Mouse (Mus musculus) left cerebral cortex, adult 8-10 months (tissue): ENCODE data around the gene Eml1. TPM values are rescaled to one million over a fixed set of nuclear protein-coding genes. Genes with fewer than 3 reads are reported as not detected.

Experiments
- DNase-seq, 2 experiments: peaks; one replicate each; pipeline ENCODE4 v3.0.0; 2022; ENCODE audit warnings: low spot score in 2 of 2
- total RNA-seq, 4 experiments: library from RNA; stranded (reverse); gene quantifications; 2 replicates each; pipeline ENCODE4 v1.2.4; 2022

Gene Eml1
- total RNA-seq: 10 to 100 TPM; 60.1 to 66.2 (median 60.8) TPM

DNA sequence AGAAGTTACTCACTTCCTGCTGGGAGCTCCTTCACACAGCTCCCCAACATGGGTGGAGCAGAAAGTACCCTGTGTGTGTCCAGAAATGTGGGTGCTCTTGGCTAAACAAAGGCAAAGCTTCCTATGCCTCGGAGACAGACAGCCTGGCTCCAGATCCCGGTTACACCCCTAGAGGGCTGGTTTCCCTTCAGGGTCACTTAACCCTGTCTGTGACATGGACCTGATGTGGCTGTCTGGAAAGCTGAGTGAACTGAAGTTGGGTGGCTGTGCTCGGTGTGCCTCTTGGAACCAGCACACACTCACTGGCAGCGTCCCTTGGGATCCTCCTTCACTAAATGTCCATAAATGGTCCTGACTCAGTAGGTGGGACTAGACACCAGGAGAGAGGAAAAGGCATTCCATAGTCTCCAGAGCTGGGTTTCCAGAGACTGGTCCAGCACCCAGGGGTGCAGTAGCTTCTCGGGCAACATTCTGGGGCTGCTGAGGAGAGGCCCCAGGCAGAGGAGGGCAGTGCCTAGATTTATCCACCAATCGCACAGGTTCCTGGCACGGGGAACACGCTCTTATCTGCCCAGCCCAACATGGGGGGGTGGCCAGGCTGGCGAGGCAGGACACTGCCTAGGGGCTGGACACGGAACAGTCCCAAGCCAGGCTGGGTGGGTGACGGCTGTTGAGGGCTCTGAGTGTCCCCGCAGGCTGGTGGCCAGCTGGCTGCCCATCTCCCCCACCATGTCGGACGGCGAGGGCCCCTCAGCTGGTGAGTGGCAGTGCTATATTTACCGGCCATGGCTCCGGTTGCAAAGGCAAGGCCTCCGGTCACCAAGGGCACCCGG lies at the start of gene Eml1:
TSS of gene Eml1 (plus strand) at position 362 of the 833 bp plus-strand sequence.
- DNase-seq: no peak

DNA sequence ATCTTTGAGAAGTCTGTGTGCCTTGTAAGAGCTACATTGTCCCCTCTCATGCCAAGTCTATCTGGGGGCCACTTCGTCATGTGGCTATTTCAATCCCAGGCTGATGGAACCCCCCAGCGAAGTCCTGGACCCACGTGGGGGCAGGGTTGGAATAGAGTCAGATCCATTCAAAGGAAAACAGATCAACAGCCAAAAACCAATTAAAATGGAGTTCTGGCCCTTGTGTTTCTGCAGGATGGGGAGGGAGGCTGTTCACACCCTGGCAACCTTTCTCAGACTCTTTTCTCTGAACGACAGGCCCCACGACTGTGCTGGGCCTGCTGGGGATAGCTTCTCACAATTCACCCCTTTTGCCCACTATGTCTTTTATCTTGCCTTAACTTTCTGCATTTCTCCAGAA lies 44.4 kb upstream of the Eml1 start:
- no peak for DNase-seq

DNA sequence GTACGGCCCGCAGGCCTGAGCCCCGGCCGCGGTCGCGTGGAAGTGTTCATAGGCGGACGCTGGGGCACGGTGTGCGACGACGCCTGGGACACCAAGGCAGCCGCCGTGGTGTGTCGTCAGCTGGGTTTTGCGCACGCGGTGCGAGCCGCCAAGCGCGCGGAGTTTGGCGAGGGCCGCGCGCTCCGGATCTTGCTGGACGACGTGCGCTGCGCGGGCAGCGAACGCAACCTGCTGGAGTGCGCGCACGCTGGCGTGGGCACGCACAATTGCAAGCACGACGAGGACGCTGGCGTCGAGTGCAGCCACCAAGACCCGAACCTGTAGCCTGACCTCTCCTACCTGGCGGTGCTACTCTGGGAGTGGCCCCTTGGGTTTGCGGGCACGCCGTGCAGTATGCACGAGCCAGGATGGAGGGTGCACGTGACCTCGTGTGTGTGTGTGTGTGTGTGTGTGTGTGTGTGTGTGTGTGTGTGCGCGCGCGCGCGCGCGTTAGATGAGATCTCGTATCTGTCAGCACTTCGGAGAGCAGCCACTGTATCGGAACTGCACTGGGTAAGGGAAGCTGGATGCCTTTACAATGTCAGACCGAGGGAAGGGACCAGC lies 42.8 kb upstream of the Eml1 start:
- peak; percentile 73 to 91 for DNase-seq

DNA sequence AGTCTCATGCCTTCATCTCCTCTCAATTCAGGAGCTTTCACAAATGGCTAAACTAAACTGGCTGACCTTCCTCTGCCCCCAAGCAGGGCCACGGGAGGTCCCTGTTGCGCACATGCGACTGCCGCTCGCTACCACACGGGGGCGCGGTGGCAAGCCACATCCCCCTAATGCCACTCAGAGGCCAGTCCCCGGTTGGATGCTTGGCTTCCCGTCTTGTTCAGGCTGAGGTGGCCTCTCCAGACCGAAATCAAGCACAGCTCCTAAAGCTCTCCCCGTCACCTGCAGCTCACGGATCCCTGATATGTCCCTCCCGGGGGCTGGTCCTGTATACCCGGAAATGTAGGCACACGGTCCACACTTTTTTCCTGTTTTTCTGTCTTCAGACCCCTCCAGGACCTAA lies 37.7 kb upstream of the Eml1 start:
- peak; percentile 71 to 75 for DNase-seq

DNA sequence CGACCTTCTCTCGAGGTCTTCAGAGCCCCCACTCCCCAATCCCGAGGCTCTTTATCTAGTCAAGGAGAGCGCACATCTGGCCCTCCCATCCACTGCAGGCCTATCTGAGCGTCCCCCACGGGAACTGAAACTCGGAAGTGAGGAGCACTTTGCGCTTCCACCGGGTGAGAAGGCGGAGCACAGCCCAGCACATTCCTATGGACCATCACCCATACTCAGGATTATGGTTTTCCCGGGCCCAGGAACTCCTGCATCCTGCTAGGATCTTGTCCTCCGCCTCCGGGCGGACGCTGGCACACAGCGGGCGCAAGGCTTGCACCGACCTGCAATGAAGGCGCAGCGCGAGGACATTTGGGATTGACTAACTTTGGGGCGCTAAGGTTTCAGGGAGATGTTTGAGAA lies 37.3 kb upstream of the Eml1 start:
- no peak for DNase-seq

DNA sequence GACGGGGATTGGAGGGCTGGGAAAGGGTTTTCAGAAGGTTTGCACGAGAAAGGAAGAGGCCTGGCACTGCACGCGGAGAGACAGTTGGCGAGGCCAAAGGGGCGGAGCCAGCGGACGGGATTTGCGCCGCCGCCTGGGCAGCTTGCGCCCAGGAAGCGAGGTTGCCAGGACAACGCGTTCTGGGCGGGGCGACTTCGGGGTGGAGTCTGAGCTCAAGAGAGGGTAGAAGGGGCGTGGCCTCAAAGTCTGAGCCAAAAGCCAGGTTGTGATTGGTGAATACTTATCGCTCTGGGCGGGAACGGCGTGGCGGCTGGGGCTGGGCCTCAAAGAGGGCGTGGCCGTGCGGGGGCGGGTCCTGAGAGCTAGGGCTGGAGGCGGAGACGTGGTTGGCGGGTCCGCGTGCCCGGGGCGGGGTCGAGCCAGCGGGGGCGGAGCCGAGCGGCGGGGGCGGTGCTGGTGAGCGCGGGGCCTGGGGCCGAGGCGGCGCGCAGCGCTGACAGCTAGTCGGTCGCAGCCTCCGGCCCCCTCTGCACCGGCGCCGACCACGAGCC lies 36.8 kb upstream of the Eml1 start, which contains the start of gene Cyp46a1:
TSS of gene Cyp46a1 (plus strand) at position 487 of the 551 bp plus-strand sequence.
- DNase-seq: peak; percentile 99 to 100

DNA sequence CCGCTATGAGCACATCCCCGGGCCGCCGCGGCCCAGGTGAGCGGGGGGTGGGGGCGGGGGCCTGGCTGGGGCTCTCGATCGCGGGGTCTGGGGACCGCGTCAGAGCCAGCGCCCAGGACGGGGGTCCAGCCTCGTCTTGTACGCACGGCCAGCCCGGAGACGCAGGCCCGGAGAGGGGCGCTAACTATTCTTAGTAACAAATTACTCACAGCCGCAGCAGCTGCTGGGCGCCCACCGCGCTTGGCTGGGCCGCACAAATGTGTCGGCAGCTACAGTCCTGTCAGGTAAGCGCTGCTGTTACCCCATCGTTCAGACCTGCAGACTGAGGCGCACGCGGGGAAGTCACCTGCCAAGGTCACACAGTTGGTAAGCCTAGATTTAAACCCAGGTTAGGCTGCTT lies 36.2 kb upstream of the Eml1 start:
- peak in 1 of 2 experiments; percentile 50 for DNase-seq

GRCm38 (mm10) chr12:108338572-108339190 lies 32.1 kb upstream of the Eml1 start:
- DNase-seq: no peak

- no peak for DNase-seq
Observed at GRCm38 (mm10) chr12:108348151-108348550, 22.6 kb upstream of the Eml1 start.

GRCm38 (mm10) chr12:108349026-108349425 lies 21.7 kb upstream of the Eml1 start:
- DNase-seq: no peak

DNA sequence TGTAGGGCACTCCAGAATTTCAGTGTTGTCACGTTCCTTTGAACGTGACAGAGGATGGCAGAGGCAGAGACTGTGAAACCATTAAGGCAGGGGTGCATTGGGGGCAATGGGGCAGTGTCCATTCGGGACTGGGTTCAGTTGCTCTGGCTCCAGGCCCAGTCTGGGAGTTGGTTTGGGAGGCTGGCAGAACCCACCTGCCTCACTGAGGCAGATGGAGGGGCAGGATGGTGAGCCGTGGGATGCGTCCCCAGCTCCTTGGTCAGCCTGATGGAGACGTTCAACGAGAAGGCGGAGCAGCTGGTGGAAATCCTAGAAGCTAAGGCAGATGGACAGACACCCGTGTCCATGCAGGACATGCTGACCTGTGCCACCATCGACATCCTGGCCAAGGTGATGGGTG lies 19.8 kb upstream of the Eml1 start:
- DNase-seq: no peak

DNA sequence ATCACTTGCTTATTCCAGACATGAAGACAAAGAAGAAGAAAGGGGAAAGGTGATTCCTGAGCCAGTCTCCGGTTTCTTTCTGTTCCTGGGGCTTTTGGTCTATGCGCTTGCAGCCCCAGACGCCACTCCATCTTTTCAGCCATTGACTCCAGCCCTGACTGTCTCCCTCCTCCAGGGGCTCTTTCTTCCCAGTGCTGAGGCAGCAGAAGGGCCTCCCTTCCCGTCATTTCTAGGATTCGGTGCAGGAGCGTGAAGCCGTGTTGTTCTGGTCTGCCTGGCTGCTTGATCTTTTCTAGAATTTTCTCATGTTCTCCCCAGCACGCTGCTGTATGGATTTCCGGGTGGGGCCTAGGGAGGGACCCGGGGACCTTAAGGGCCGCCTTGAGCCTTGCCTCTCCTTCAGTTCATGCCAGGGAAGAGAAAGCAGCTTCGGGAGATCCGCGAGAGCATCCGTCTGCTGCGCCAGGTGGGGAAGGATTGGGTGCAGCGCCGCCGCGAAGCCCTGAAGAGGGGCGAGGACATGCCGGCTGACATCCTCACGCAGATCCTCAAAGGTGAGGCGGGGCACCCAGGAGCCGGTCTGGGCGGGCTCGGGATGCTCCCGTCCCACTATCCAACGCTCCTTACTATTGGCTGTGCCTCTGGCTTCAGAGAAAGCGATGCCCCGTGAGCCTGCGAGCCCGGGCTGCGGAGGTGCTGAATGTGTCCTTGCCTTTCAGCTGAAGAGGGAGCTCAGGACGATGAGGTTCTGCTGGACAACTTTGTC lies 18.2 kb upstream of the Eml1 start:
- no peak for DNase-seq

DNA sequence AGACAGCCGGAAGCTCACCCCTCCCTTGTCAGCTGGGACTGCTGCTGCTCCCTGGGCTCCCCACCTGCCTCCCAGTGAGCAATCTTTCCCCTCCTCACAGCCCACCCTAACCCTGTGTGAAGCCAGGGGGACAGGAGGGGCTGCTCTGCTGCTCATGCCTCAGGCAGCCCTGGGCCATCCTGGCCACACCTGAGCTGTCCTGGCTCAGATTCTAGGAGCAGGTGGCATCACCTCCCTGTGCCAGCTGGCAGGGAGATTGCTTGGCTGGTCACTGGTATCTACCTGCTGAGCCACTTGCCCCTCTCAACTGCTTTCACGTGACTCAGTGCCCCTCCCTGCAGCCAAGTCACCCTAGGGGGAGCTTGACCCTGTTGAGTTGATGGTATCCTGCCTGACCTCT lies 16.5 kb upstream of the Eml1 start:
- no peak for DNase-seq

GRCm38 (mm10) chr12:108355271-108355670 lies 15.5 kb upstream of the Eml1 start:
- DNase-seq: no peak

- DNase-seq: no peak
Observed at GRCm38 (mm10) chr12:108355986-108356385, 14.8 kb upstream of the Eml1 start.

DNA sequence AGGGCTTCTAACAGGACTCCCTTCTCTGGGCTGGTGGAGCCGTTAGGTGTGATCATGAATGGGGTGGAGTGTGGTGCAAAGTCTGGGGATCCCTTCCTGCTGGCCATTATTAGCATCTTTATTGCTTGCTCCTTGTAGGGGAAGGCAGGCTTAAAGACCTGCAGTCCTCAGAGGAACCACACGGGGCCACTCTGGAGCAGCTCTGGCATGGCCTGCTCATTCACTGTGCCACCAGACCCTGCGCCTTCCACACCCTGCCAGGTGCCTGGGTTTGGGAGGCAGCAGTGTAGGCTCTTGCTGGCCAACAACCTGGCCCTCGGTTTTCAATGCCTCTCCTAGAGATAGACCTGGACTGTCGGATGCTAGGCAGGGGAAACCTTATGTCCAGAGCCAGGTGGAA lies 7.0 kb upstream of the Eml1 start:
- peak; percentile 67 to 86 for DNase-seq

- DNase-seq: no peak
Observed at GRCm38 (mm10) chr12:108365340-108365739, 5.4 kb upstream of the Eml1 start.

DNA sequence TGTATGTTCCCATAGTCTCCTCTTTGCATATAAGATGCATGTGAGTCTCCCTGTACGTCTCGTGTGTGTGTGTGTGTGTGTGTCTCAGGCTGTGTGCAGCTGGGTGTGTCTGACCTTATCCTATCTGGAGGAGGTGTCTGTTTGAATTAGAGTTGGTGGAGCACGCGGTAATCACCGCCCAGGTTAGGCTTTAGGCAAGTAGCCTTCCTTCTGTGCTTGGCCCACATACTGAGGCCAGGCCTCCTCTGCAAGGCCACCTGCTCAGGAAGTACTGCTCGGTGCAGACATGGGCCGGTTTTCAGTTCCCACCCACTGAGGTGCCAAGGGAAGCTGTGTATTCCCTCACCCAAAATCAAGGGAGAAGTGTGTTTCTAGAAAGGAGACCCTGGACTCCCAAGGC lies 4.9 kb upstream of the Eml1 start:
- DNase-seq: no peak

DNA sequence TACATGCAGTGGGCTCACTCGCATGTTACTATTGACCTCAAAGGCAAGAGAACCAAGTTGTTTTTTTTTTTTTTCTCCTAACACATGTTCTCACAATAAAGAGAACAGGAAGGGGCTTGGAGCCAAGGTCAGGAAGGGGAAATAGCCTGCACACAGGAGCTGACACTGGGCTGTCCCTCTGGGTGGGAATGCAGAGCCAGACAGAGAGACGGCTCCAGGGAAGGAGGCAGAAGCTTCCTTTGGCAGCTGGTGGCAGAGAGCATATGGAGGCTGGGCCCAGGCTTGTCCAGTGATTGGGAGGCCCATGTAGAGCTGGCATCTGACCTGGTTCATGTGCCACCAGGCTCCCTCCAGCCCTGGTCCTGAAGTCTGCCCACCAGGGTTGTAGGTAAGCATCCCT lies 2.8 kb upstream of the Eml1 start:
- DNase-seq: no peak

DNA sequence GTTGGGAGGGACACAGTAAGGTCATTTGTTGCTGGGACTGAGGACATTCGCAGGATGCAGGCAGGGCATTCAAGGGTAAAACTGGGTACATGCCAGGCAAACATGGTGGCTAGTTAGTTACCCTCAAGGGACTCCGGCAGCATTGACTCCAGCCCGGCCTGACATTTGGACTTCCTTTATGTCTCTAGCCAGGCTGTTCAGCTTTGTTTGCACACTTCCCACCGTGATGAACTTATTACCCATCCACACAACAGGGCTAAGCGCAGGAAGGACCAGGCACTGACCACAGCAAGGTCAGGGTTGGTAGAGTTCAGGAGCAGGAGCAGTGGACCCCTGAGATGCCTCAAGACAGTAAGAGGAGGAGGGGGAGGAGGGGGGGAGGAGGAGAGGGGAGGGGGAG lies 1.8 kb upstream of the Eml1 start:
- DNase-seq: no peak

GRCm38 (mm10) chr12:108371429-108371765 lies 640 bp downstream of the Eml1 start:
- DNase-seq: no peak

DNA sequence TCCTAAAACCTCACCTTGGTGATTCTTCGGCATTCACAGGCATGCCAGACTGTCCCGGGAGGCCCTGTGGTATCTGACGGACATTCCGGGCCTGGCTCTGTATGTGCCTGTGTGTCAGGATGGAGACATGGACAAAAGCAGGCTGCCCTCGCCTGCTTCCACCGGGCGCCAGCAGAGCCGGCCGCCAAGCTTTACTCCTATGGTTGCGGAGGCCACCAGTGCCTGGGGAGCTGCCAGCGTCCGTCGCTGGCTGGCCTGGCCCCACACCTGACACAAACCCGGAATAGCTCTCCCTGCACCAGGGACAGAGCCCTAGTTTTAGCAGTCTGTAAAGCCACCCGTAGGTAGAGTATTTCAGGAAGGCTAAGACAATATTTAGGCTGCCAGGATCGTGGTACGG lies 1.5 kb downstream of the Eml1 start:
- DNase-seq: no peak
